Mouse (Mus musculus) heart, adult 18-20 months (tissue): ENCODE results near the gene Rftn1. TPM values are rescaled to one million over a fixed set of nuclear protein-coding genes. Genes with fewer than 3 reads are reported as not detected.
A peak's percentile ranks its signal among the peaks of the same experiment; 100 is the strongest.

Experiments
- DNase-seq, 2 experiments: peaks; one replicate each; pipeline ENCODE4 v3.0.0; 2021 to 2022; ENCODE audit warnings: mixed read lengths in 1 of 2
- total RNA-seq, 2 experiments: library from RNA; stranded (reverse); gene quantifications; 2 replicates each; pipeline ENCODE4 v1.2.3; 2021

Gene Rftn1
- total RNA-seq, 2 experiments from 2014 or later = 52.1 to 53.3 TPM

DNA sequence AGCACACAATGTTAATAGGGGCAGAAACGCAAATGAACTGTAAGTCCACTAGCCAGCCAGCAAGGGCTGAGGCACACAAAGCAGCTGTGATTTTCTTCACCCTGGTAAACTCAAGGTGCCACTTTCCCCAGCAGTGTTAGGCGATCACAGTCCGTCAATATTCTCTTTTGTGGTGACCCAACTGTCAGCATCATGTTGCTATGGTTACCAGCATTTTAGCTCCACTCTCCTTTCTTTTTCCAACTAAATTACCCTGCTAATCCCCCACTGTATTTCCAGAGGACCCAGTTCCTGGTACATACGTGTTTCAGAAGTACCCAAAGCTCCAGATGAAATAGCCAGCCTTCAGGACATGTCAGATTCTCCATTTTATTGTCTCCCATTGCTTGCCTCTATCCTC, 169.1 kb downstream of the Rftn1 start:
- DNase-seq = no peak

DNA sequence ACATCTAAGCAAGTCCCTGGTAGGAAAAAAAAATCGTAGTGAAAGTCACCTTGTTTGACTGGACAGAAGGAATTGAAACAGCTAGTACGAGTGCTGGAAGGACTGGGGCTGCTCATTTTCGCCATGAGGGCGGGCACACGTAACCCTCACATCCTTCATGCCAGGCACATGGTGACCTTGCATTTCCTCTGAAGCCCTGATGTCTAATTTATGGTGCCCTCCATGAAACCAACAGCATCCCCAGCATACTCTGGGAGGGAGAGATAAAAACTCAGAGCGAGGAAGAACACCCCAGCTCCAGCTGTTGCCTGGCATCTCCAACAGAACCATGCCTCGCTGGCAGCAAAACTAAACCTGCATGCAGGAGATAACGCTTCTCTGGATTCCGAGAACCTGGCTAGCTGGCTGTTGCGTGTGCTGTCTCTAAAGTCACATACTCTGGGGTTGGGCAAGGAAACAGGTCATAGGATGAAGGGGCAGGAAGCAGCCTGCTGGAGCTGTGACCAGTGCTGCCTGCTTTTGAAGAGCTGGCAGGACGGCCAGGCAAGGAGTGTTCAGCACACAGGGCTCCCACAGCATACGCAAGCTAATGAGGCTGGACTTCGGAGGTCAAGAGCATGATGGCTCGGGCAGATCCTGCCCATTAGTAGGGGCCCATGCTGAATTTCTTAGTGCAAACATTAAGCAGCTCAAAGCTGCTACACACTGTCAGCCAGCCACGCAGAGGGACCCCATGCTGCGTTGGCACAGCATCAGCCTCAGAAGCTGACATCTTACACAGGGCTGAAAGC, 170.1 kb downstream of the Rftn1 start:
- peak; percentile 36 to 41 for DNase-seq

- DNase-seq = no peak
Observed at GRCm38 (mm10) chr17:50019819-50020210, 170.7 kb downstream of the Rftn1 start.

DNA sequence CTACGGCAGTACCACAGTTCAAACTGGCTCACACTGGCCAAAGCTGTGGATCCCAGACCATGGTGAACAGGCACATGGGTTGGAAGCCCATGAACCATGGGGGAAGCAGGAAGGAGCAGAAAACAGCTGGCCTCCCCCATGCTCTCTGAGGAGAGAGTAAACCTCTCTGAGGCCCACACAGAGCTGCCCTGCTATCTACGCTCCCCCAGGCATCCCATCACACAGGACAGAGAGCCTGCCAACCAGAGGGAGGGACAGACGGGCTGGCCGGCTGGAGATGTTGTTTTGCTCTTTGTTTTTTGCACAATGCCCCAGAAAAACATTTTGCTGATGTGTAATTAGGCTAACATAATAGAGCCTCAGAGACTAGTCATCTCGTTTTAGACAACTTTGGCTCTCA, 171.4 kb downstream of the Rftn1 start:
- no peak for DNase-seq

DNA sequence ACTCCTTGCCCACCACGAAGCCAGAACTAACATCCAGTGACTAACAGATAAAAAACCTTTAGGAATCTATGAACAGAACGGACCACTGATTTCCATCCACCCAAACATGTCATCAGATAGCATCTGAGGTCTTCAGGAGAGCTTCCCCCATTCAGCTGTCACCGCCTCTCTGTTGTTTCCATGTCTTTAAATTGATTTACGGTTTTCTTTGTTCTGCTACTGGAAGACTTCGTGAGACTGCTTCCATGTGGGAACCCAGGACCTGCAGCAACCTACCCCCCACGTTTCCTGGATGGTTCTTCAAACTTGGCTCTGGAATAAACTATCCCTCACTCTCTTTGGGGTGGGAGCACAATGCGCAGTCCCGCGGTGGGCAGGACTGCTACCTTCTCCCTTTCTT, 175.8 kb downstream of the Rftn1 start:
- DNase-seq = no peak

DNA sequence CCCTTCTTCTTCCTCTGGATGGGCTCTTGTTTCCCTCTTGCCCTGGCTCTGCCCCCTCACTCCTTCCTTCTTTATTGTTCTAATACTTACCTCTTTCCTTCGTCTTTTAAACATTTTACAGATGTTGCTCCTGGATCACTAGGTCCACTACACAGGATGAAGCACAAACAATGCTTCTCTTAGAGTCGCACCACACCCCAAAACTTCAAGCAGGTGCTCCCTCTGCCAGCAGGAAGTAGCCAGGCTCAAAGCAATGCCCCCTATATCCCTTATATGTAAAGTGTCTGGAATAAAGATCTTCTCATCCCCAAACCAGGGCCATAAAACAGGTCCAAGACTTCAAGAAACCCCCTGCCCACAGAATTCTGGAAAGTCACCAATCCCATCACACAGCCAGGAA, 176.6 kb downstream of the Rftn1 start:
- DNase-seq = no peak

GRCm38 (mm10) chr17:50010096-50010495, 180.4 kb downstream of the Rftn1 start:
- no peak for DNase-seq

DNA sequence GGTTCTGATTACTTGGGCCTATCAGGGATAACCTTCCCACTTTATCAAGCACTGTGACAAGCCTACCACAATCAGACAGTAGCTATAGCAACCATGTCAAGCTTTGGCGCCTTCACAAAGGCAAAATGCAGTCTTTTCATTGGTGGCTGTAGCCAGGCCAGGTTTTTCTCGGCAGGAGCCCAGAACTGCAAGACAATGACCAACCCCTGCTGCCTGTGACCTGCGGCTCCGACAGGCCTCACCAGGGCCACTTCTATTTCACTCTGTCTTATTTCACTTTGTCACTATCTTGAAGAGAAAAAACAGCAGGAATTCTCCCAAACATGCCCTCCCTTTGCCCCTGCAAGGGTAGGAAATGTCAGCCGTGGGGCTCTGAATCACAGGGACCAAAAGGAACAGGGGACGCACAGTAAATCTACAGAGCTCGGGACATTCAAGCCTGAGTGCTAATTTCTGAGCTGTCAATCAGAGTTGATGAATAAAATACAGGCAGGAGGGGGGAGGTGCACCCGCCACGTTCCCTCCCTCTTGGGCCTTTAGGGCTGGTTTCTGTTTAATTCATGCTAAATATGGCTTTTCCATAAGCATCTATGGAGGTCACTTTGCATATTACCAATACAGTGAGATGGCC, 183.6 kb downstream of the Rftn1 start:
- DNase-seq = no peak

DNA sequence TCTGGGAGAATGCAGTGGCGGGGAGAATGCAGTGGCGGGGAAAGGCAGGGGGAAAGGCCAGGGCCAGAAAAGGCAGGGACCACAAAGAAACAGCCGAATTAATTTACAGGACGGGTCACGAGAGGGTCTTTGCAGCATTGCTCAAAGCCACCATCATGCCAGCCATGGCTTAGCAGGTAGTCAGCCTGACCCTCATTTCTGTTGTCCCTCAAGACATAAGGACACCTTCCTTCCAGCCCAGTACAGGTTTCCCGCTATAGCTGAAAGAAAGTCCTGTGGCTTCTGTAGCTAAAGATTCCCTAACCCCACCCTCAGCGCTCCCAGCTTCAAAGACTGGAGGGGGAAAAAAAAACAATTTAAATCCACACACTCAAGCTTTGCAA, 184.1 kb downstream of the Rftn1 start:
- no peak for DNase-seq

DNA sequence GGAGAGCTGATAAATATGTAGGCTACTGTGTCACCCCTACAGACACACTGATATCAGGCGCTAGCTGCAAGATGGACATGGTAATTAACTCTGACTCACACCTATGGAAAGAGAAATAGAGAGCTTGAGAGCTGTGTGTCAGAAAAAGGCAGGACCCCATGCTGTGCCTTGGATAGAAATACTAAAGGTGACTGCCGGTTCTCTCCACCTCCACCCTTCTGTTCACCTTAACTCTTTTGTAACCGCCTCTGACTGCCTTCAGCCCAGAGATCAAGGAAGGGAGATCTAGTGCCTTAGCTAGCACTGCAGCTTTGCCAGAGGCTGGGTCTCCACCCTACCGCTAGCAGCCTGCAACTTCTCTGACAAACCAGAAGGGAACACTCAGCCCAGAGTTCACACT, 187.3 kb downstream of the Rftn1 start:
- DNase-seq = no peak

DNA sequence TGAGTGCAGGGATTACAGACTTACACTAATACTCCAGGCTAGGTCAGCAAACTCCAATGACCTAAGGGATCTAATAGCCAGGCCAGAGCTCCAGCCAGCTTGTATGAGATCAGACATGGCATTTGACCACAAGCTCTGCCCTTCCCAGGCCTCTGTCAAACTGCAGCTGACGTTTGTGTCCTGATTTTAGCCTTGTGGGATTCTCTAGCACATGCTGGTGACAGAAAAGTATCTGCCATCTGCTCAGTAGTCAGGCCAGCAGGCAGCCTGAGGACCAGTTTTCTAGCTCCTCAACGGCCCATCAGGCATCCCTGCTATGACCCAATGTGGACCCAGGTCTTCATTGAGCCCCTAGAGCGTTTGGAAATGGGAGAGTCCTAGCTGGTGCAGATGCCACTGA, 188.3 kb downstream of the Rftn1 start:
- DNase-seq = peak in 1 of 2 experiments; percentile 35

DNA sequence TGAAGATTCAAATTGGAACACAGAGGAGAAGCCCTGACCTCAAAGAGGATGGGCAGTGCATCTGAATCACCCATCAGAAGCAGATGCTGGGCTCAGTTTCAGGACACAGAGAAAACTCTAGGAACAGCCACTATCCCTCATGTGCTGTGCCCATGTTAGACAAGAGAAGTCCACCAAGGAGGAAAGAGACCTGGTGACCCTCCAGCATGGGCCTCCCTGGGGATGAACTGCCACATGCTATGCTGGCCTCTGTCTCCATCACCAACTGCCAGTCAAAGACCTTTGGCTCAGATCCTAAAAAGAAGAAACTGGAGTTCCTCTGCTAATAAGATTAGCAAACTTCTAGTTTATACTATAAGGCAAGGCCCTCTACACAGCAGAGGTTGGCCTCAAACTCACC, 188.7 kb downstream of the Rftn1 start:
- DNase-seq = no peak

DNA sequence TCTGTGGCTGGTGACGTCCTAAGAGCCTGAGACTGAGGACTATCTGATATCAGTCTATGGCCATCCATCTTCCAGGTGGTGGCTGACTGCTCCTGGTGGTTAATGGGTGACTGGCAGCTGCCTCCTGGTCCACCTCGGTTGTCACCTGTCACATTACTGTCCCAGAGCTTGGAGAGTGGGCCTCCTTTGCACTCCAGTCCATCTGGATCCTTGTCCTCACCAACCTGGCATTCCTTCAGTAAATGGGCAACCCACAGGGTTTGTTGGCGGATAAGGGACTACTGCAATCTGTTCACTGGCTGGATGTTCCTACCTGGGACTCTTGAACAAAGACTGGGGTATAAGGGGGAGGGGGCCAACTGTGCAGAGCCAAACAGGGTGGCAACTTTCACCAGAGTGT, 189.9 kb downstream of the Rftn1 start:
- no peak for DNase-seq

- DNase-seq = peak in 1 of 2 experiments; percentile 59
Observed at GRCm38 (mm10) chr17:49996626-49997152, 193.8 kb downstream of the Rftn1 start.

DNA sequence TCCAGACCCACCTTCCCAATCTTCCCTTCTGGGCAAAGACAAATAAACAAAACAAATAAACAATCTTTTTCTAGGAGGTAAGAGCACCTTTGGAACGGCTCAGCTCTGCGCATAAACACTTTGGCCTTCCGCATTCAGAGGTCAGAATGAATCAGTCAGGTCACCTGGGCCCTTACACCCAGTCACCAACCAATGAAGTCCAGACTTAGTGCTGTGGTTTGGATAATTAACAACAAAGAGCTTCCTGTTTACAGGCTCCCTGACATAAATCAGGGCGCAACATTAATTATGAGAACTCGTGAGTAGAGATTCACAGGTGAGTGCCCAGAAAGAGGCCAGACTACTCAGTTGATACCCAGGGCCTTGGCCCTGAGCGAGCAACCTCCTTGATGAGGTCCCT, 194.4 kb downstream of the Rftn1 start:
- DNase-seq = no peak

DNA sequence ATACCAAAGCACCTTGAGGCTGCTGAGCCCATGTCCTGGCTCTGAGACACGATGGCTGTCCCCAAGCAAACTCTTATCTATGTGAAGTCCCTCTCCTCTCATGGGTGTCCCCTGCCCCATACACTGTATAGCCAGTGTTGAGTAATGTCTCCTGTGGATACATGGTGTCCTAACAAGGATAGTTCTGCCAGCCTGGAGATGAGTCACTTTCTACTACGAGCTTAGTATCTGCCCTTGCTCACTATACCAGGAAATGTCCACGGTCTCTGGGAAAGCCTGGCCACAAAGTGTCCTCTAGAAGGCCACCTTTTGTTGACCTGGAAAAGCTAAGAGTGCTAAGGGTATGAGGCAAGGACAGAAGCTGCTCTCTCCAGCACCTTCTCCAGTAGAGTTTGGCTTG, 195.2 kb downstream of the Rftn1 start:
- no peak for DNase-seq

GRCm38 (mm10) chr17:49993631-49994030, 196.8 kb downstream of the Rftn1 start:
- DNase-seq = no peak

- DNase-seq = no peak
Observed at GRCm38 (mm10) chr17:49992625-49993603, 197.6 kb downstream of the Rftn1 start.

GRCm38 (mm10) chr17:49989583-49989982, 200.9 kb downstream of the Rftn1 start:
- no peak for DNase-seq

DNA sequence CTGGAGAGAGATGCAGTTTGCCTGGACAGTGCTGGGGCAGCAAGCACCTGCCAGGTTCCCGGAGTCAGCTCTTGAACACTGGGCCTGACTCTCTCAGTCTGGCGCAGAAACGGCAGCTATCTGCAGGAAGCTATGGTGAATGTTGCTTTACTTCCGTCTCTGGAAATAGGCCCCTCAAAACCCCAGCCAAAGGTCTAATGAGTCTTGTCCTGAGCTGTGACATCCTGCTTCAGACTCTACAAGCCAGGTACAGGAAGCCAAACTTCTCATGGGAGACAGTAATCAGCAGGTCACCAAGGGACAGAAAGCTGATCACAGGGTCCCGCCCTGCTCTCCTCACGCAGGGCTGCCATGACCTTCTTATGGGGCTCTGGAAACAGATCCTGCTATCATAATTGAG, 203.4 kb downstream of the Rftn1 start:
- peak; percentile 40 to 74 for DNase-seq

DNA sequence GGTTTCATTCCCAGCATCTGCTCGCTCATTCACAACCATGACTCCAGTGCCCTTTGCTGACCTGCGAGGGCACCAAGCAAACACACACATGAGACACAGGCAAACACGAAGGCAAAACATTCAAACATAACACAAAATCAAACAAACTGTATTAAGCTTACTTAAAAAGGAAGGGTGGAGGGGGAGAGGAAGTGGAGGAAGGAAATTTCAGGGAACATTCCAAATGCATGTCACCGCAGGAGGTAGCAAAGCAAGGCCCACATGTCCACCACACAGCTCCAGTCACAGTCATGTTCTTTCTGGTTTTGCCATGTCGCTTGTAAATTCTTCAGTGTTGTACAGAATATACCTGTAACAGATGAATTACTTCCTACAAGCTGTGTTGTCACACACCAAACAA, 207.0 kb downstream of the Rftn1 start:
- no peak for DNase-seq

GRCm38 (mm10) chr17:49982611-49983390, 207.7 kb downstream of the Rftn1 start:
- peak; percentile 42 to 54 for DNase-seq
